Mouse (Mus musculus): ENCODE measurements at regions not wholly inside any gene's neighbourhood (a gene's known extent, or its start where the extent isn't known, plus 50 kb on each side); places are given as distances from the start of the nearest gene placed in this dataset.

GRCm38 (mm10) chr3:90977876-90978275 is 112.7 kb downstream of the 9130204L05Rik start:
- peak; percentile 56 for DNase-seq (ENCODE audit: low read depth, low spot score)

Measured in ES-CJ7 (cell line).